Mouse (Mus musculus) brain, embryonic 14.5 days (tissue): ENCODE measurements at regions not wholly inside any gene's neighbourhood (a gene's known extent, or its start where the extent isn't known, plus 50 kb on each side); places are given as distances from the start of the nearest gene placed in this dataset.

Source experiments
- CTCF ChIP-seq: fragments of 200-500 bp; IDR thresholded peaks from 2 replicates; pipeline ENCODE4 v1.5.1; 2012; ENCODE audit warnings: inconsistent platforms, mild to moderate bottlenecking, moderate library complexity, borderline replicate concordance; ENCODE audit not compliant: insufficient read depth, insufficient read length; ENCODE audit errors: extremely low read depth
- POLR2A ChIP-seq: fragments of 200-500 bp; IDR thresholded peaks from 2 replicates; pipeline ENCODE4 v1.6.1; 2012; ENCODE audit warnings: mild to moderate bottlenecking, inconsistent platforms, borderline replicate concordance; ENCODE audit not compliant: poor library complexity, insufficient read depth, insufficient read length, severe bottlenecking; ENCODE audit errors: extremely low read depth

DNA sequence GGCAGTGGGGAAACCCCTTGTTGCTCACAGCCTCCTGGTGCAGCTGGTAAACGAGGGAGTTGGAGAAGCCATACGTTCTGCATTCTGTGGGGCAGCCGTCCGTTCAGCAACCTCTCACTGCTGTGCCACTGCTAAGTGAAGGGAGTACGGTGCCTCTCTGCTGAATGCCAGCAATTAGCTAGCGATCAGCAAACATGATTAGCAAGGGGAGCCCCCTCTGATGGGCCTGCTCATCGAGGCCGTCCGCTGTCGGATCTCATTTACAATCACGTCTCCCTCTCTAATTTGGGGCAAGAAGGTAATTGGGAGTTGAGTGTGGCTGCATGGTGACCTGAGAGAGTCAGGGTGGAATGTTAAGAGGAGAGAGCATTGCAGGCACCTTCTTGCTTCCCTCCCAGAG is 266.7 kb upstream of the Kcnab2 start:
- no peak for TF ChIP-seq CTCF
- no peak for TF ChIP-seq POLR2A
